Mouse (Mus musculus) mature B cell (primary cell): Measurements from ENCODE around the gene Dock1.

Experiments
- in situ Hi-C: fragments of 300-500 bp; cut with MboI; formaldehyde crosslinking; loops from 2 replicates; pipeline ENCODE4 v1.14.3; 2019

Gene Dock1

DNA sequence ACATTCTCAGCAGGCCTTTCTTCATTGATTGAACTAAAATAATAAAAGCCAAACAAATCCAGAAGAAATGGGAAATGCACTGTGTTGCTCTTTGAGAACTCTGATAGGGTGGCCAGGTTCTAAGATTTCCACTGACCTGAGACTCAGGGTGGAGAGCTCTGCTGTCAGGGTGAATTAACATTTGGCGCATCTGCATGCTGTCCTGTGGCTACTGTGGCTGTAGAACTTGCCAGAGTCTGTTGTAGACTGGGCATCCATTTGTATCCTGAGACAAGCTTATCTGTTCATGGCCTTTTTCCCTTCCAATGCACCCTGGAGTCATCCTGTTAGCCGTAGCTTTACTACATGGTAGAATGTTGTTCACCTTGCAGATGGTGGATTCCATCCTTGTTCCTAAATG, 169.6 kb downstream of the Dock1 start:
- in situ Hi-C loops: no loop called here

DNA sequence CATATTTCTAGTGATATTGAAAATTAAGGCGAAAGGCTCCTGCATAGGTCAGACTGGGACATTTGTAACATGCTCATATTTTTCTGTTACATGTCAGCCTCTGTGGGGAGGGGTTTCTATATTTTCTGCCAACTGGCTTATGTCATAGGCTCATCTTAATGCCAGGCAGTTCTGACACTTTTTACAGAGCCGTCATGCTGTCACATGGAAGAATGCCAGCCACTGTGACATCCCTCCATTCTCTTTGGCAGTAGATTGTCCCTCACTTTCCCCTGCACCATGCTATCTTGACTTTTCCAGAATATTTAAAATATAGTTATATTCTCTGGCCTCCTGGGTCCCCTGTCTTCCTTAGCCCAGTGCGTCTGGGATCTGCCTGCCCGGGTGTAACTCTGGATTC, 172.3 kb downstream of the Dock1 start:
- in situ Hi-C loops: no loop called here

DNA sequence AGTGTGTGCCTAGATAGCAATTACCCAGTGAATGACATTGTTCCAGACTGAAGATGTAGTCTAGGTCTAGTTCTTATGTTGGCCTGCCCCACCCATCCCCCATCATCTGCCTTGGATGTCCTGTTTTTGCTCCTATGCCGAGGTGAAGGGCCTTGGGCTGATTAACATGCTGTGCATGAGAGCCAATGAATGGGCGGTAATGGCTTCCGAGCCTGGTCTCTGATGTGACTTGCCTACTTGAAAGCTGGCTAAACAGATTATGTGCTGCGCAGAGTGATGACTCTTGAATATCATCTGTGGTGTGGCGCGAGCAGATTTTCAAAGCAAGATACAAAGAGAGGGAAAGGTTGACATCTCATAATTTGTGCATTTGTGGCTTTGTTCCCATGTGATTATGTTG, 191.5 kb downstream of the Dock1 start:
- in situ Hi-C loops: no loop called here

DNA sequence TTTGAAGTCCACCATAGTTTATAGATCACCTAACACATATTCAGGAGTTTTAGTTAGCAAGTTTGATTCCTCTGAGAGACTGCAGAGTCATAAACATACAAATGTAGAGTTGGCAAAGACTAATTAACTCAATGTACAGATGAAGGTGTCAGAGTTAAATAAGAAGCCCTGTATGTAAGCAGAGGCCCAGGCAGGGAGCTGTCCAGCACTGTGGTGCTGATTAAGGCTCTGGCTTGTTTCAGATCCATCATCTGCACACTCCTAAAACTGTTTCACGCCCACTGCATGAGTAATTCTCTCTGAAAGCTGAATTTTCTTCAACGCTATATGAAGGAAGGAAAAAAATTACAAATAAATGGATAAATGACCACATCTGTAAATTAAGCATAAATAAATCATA, 193.7 kb downstream of the Dock1 start:
- in situ Hi-C loops: no loop called here

DNA sequence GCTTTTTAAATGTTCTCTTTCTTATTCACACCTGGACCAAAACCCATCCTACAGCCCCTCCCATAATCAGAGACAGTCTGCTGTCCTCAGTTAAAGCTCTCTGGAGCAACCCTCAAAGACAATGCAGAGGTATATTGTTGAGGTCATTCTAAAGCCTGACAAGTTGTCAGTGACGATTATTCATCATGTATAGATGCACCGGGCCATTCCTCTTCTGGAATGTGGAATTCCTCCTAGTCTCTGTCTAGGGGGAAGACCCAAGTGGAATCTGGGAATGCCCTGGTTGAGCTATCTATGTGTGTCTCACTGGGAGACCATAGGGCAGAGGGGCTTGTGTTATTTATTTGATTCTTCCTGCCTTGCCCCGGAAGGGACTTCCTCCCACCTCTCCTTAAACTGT, 202.1 kb downstream of the Dock1 start:
- in situ Hi-C loops: no loop called here

DNA sequence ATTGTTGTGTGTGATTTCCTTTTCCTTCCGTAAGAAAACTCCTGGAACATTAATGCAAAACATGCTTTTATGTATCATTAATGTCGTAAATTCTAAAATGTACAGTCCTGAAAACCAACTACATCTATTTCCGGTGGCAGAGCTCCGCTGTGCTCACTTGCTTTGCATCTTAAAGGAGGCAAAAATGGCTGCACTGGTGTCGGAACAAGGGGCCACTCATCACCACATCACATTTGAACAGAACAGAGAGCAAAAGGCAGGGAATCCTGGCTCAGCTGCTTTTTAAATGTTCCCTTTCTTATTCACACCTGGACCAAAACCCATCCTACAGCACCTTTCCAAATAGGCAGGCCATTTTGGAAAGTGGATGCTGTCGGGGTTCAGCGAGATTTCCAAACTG, 202.5 kb downstream of the Dock1 start:
- in situ Hi-C loops: no loop called here

DNA sequence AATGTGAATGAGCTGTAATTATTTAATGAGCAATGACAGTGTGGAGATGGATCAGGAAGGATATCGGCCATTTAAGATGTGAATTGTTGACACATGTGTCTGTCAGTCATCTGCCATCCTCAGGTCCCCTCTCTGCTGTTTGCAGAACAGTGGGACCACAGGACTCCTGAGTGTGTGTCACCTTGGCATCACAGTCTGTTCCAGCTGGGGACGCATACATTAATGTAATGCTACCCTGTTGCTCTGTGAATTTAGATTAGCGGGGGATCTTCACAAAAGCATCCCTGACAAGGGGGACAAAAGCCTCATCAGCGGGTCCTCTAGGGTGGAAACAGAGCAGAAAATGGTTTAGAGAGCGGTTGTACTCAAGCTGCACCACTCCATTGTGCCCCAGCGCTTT, 208.5 kb downstream of the Dock1 start:
- in situ Hi-C loops: no loop called here

DNA sequence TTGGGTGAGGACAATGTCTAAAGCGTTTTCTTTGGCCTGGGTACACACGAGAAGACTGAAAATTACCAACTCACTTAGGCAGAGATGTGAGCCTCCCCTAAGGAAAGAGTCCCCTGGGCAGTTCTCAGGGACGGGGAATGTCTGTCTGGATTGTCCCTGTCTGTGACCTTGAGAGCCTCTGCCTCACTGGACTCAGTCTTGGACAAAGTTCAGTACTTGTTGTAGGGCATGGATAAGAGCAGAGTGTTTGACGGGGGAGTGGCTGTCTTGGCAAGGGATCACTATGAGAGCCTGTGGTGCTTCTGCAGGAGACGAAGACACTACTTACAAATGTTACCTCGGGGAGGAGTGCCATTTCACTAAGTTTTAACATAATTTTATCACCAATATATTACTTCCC, 210.0 kb downstream of the Dock1 start:
- in situ Hi-C loops: no loop called here

DNA sequence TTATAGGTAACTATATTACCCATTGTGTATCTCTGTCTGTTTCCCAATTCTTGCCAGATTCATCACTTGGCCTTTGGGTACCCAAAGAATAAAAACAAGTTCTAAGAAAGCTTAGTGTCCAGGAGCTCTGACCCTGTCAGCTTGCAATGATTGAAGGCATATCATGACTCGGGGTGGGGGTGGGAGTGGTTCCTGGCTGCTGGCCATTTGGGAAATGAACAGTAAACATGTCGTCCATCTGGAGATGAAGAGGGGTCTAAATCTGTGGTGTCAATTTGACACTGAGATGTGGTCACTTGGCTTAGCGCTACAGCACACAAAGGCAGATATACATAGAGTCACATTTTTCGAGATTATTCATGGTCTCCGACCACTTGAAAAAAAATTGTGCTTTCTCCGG, 213.1 kb downstream of the Dock1 start:
- in situ Hi-C loops: no loop called here

DNA sequence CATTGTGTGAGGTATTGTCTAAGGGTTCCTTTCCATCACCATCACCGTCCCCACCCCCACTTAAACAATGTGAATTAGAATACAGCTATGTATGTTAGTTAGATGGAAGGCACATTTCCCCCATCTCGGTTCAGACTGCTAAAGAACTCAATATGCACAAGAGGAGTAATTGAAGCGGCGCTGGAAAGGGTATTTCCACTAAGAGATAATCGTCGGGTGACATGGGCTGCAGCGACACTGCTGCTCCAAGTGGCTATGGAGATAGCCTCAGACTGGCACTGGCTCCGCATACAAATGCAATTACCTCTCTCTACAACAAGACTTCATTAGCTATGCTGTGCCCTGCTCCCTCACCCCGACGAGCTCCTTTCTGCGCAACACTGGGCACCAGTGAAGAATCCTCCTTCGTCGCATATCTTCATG, 222.0 kb downstream of the Dock1 start:
- in situ Hi-C loops: no loop called here

DNA sequence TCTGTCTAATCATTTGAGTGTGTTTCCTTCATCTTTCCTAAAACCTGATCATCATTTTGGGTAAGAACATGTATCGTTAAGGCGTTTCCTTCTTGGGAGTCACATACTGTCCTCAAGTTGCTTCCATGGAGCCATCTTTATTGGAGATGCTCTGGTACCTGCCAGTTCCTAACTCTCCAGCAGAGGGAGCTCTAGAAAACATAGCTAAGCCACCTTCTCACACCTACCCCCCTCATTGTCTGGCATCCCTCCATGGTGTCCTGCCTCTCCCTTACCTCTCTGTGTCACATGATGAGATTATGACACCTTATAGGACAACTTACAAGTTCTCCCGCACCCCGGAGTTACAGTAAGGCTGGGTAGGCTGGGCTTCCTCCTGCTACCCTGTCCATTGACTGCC, 222.5 kb downstream of the Dock1 start:
- in situ Hi-C loops: no loop called here

DNA sequence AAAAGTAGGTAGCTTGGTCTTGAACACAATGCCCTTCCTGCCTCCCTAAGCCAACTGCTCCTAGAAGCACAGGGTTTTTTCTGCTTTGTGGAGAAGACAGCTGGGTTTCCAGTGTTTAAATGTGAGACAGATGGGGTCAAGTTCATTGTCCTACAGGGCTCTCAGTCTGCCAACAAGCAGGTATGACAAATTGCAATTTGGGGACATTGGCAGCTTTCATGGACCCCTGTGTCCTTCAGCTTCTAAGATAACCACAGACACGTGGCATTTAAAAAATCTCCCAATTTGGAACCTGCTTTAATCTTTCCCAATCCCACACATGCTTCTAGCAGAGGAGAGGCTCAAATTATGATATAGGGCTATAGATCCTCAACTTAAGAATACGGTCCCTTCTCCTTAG, 224.2 kb downstream of the Dock1 start:
- in situ Hi-C loops: no loop called here

DNA sequence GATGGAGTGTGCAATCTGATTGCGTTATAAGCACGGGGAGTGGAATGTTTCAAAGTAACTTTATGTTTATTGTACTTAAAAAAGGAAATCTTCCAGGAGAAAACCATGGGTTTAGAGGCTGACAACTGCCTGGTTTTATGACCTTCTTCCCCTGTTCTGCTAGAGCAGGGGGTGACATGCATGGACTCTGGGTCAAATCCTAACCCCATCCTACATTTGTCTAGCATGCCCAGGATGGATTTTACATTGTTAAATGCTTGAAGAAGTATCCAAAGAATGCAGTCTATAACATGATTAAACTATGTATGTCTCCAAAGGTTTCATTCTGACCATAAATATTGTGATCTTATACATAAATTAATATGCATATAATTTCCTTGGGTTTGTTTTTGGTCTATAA, 229.0 kb downstream of the Dock1 start:
- in situ Hi-C loops: no loop called here

DNA sequence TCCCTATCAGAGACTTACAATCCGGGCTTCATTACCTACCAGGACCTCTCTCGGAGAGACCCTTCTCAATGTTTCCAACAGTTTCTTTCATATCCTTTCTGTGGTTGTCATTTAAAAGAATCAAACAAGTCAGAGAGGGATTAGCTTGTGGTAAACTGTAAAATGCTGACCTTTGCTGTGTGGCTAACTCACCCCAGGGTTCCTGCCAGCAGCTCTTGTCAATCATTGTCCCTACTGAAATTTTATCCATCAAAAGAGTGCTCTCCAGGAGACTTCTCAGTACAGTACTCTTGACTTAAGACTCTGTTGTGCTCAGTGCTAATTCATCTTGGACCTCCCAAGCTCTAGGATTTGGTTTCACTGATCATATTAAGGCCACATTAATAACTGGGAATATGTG, 231.5 kb downstream of the Dock1 start:
- in situ Hi-C loops: no loop called here

DNA sequence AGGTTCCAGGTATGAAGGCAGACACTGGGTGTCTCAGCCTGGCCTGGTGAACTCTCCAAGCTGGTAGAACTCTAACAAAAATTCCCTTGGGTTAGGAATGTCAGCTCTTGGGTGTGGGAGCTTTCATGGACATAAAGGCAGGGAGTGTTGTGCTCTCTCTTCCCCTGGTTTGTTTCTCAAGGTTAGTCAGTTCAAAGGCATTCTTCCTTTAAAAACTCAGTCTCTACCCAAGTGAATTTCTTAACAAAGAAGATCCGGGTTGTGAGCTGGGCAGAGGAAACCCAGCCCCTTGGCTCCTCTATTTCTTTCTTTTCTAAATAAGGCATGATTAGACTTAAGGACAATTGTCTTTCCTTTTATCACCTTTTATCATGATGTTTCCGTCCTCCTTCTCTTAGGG, 261.4 kb downstream of the Dock1 start:
- in situ Hi-C loops: no loop called here

DNA sequence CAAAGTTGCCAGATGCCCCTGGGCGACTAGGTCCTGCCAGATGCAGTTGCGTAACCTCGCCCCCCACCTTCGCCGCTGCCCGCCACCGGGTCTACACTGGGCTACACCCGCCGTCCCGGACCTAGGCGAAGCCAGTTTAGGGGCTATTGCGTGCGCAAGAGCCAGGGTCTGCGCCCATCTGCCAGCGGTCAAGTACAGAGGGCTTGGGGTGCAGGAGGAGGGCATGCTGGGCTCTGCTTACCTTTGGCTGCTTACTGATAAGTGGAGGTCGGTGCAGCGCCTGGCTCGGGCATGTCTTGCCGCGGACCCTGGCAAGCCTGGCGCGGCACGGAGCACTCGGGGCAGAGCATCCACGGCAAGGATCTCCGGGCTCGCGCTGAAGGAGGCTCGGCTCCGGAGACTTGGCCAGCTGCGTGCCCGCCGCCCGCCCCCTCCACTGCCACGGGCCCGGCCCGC, 267.0 kb downstream of the Dock1 start:
- in situ Hi-C loops: no loop called here

DNA sequence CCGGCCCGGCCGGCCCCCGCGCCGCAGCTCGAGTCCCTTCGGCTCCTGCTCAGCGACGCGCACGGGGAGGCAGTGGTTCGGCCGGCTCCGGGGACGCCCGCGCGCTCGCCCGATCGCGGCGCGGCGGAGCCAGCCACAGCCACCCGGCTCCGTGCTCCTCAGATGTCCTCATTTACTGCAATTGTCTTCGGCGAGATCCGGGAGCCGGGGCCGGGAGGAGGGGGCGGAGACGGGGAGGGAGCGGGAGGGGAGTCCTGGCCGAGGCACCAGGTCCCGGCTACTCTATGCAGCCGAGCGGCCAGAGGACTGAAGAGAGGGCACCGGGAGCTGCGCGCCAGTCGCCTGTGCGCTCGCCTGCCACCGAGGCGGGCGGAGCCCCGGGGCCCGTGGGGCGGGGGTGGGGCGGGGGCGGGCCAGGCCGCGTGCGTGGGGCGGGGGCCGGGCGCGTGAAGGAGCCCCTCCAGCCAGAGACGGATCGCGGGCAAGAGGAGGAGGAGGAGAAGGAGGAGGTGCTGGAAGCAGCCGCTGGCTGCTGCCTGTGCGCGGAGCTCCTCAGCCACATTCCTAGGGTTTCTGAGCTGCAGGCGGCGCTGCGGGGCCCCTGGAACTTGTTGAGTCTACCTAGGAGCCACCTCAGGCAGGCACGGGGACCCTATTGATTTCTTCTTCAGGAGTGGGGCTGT, 267.6 kb downstream of the Dock1 start, which contains the start of gene Fam196a:
Gene Fam196a (minus strand): TSS at position 504 of the 683 bp plus-strand sequence.
- in situ Hi-C loops: no loop called here

DNA sequence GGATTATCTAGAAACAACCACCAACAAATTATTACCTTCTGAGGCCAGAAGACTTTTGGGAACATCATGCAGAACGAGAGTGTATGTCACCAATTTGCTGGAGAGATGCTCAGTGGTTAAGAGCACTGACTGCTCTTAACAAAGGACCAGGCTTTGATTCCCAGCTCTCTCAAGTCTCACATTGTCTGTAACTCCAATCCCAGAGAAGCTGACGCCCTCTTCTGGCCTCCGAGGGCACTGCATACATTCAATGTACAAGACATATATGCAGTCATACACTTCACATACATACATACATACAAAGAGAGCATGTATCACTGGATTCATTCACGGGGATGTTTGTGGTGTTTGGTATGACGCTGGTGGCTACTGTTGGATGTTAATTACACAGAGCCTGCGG, 271.4 kb downstream of the Dock1 start:
- in situ Hi-C loops: no loop called here

DNA sequence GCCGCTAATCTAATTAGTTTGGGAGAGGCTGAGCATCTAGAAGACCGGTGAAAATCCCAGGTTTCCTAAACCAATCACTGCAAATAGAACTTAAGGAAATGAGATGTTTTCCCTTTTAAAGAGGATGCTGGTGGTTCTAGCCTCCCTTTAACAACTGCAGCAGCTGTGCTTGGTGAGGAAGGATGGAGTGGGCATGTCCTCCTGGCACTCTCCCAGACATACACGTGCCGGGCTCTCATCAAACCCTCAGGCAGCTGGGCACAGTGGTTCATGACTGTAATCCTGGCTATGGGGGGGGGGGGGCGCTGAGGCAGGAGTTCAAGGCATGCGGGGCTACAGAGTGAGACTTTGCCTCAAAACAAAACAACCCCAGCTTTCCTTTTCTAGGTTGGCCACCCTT, 272.6 kb downstream of the Dock1 start:
- in situ Hi-C loops: no loop called here

DNA sequence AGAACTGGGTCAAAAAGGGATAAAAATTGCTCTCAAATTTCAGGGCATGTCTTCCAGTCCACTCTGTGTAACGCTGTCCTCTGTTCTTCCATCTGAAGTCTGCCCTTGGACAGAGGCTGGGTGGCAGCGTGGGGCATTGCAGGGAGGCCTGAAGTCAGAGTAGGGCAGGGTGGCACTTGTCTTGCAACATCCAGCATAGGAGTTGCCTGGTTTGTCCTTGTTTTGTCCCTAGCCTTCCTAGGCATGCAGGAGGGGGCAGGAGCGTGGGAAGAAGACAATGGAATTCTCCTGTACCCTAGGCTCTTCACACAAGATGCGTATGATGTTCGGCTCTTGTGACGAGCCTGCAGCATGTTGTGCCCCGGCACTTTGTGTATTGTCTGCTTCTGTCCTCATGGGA, 273.2 kb downstream of the Dock1 start:
- in situ Hi-C loops: no loop called here

DNA sequence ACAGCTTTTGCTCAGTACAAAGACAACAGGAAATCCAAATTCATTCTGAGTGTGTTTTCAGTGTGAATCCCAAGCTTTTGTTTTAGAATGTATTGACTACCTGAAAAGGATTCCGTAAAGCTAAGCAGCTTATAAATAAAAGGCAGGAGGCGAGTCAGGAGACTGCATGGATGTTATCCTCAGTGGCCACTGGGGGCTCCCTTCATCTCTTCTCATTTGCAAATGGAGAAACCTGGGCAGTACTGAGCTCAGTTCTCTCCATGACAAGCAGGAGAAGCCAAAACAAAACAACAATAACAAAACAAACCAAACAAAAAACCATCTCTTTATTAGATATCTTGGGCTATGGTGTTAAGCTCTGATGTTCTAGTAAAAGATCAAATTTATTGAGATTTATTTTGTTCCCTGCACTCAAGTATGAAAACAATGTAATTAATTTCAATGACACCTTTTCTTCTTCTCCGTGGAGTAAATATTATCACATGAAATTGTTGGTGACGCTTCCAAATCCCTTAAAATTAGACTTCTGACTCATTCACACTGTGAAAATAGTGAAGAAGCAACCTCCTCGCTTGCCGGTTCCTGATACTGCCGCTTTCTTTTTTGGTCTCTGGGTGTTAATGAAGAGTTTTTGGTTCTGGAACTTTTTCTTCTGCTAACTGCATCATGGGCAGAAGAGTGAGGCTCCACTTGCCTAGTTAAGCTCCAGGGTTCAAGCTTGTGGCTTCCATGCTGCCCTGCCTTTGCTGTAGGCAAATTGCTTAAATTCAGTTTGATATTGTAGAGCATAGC, 275.7 kb downstream of the Dock1 start:
- in situ Hi-C loops: no loop called here

DNA sequence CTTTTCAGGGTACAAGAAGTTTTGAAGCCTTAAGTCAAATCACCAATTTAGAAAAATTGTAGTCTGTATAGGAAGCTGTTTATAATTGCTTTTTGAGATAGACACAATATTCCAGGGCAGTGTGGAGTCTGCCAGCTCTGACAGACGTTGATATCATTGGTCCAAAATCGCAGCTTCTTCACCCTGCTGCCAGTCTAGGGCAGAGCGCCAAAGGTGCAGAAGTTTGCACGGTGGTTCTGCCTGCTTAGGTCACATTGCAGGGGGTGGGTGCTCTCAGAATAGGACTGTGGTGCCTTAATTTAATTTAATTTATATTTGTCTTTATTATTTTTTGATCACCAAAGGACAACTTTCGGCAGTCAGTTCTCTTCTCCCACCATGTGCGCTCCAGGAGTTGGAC, 288.6 kb downstream of the Dock1 start:
- in situ Hi-C loops: no loop called here

DNA sequence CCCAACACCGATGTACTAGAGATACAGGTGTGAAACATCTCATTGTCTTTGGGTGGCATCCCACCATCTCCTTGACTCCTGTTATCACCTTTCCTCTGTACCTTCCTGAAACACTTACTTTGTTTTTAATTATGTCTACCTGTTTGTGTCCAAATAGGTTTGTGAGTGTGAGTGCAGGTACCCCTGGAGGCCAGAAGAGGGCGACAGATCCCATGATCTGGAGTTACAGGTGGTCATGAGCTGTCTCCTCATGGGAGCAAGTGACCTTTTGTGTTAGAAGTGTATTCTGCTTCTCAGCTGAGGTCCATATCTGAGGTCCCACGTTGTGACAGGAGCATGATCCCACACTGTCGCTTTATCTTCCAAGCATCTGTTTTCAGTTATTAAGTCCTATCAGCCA, 290.4 kb downstream of the Dock1 start:
- in situ Hi-C loops: no loop called here

DNA sequence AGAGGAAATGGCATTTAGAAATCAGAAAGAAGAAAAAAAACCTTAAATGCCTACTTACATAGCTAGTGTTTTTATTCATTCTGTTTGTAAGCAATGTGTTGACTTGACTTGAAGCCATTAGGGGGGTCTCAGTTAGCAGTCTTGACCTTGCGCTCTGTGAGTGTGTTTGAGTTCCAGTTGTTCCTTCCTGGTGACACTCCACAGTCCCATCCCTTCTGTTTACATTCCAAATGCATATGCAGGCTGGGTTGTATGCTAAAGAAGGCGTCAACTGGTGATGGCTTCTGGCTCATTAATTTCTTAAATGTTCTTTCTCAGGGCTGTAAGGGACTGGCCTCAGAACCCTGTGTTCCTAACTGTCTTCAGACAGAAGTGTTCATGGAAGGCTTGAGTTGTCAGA, 291.2 kb downstream of the Dock1 start:
- in situ Hi-C loops: no loop called here
